Mouse (Mus musculus) adrenal gland, postnatal 25 days (tissue): Measurements from ENCODE around the gene Wnk4. TPM values are rescaled to one million over a fixed set of nuclear protein-coding genes. Genes with fewer than 3 reads are reported as not detected.

Experiments
- DNase-seq: peaks from one replicate; pipeline ENCODE4 v3.0.0; 2021; ENCODE audit warnings: mixed read lengths
- total RNA-seq: library from RNA; stranded (reverse); gene quantifications from 2 replicates; pipeline ENCODE4 v1.2.3, GENCODE M21; 2021

Wnk4 gene
- total RNA-seq, 1 experiment from 2014 or later, result 2.6 TPM

DNA sequence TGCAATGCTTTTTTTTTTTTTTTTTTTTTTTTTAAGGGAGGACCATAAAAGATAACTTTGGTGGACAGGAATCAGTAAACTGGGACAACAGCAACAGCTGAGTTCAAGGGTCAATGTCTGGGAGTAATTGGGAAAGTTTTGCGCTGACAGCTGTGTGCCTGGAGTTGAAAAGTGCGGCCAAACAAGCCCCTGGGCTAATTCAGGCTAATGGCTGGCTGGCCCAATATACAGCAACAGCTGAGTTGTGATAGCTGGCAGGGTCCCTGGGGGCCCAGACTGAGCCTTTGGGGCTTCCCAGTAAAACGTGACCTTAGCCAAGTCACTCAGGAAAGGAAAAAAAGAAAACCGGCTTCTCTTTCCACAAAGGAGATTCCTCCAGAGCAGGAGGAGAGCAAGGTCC lies 15.3 kb upstream of the Wnk4 start:
- no peak for DNase-seq

GRCm38 (mm10) chr11:101245855-101246701 lies 14.3 kb upstream of the Wnk4 start, which contains the start of gene Ramp2:
Ramp2 (plus strand) TSS chr11:101246028.
- DNase-seq, result peak; percentile 64

DNA sequence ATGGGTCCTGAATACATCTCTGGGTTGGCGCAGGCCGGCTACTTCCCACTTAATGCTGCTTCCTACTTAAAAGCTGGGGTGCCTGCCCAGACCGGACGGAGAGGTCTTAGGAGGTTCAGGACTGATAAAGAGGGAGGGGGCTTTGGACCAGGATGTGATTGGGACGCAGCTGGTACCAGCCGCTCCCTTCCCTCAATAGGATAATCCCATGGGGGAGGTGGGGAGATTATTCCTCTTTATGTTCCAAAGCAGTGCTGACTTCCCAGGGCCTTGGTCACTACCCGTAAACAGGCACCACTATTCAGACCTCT lies 13.7 kb upstream of the Wnk4 start:
- DNase-seq, result no peak

GRCm38 (mm10) chr11:101247521-101248030 lies 12.8 kb upstream of the Wnk4 start:
- no peak for DNase-seq

- peak; percentile 74 for DNase-seq
Measured at GRCm38 (mm10) chr11:101248258-101248994, 11.9 kb upstream of the Wnk4 start.

DNA sequence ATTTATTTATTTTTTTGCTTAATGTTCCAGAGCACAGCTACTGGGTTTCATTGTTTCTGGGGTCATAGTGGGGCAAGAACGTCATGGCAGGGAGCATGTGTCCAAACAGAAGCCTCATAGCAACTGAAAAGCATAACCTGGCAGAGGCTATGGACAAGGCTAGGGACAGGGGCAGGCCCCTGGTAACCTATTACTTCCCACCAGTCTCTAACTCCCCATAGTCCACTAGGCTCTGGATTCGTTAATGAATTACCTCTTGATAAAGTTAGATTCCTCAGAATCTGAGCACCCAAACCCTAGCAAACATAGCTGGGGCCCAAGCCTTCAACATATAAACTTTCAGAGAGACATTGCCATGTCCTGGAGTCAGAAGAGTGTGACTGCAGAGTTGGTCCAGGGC lies 9.3 kb upstream of the Wnk4 start:
- DNase-seq, result no peak

- DNase-seq, result no peak
Measured at GRCm38 (mm10) chr11:101252941-101253340, 7.4 kb upstream of the Wnk4 start.

GRCm38 (mm10) chr11:101253613-101254389 lies 6.6 kb upstream of the Wnk4 start, which contains the start of gene Vps25:
Vps25 (plus strand) TSS chr11:101253707.
- peak; percentile 83 for DNase-seq

DNA sequence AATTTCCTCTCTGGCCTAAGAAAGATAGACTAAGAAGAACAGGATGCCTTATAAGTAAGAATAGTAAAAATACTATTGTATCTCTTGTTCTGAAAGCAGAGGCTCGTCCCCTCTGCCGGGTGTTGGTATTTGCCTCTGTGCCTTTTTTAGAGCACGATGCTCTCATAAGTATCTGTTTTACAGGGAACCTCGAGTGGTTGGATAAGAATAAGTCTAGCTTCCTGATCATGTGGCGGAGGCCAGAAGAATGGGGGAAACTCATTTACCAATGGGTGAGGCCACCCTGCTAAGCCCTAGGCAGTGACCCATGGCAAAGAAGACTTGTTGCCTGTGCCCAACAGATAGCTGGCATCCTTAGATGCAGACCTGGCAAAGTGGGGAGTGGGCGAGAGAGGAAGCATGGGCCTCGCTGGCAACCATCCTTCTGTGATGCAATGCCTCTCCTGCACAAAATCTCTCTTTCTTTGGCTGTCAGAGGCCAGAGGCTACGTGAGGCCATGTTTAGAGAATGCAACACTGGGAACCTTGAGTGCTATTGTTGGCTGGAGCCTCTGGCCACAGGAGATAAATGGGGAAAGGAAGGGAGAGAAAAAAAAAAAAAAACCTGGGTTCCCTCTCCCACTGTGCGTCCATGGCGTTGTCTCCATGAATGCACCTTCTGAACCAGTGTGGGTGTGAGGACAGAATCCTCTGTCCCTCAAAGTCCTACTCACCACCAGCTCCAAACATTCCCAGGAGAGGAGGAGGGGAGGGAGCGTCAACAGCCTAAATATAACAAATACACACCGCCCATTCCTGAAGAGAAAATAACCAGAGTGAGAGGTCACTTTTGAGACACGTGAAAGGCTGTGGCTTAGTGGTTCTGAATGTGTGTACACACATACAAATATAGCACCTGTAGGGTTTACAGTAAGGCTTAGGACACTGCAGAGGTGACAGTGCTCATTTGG lies 4.3 kb upstream of the Wnk4 start:
- DNase-seq, result no peak

GRCm38 (mm10) chr11:101259261-101259712 lies 1.1 kb upstream of the Wnk4 start:
- no peak for DNase-seq

DNA sequence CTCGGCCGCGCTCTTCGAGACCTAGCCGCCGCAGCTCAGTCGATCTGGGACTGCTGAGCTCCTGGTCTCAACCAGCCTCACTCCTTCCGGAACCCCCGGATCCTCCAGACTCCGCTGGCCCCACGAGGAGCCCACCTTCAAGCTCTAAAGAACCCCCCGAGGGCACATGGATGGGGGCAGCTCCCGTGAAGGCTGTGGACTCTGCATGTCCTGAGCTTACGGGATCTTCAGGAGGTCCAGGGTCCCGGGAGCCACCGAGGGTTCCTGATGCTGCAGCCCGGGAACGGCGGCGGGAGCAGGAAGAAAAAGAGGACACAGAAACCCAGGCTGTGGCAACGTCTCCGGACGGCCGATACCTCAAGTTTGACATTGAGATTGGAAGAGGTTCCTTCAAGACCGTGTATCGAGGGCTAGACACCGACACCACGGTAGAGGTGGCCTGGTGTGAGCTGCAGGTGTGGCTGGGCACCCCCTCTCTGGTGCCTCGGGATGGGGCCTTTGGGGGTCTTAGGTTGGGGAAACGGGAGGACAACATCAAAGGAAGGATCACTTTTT lies 536 bp downstream of the Wnk4 start:
- no peak for DNase-seq

DNA sequence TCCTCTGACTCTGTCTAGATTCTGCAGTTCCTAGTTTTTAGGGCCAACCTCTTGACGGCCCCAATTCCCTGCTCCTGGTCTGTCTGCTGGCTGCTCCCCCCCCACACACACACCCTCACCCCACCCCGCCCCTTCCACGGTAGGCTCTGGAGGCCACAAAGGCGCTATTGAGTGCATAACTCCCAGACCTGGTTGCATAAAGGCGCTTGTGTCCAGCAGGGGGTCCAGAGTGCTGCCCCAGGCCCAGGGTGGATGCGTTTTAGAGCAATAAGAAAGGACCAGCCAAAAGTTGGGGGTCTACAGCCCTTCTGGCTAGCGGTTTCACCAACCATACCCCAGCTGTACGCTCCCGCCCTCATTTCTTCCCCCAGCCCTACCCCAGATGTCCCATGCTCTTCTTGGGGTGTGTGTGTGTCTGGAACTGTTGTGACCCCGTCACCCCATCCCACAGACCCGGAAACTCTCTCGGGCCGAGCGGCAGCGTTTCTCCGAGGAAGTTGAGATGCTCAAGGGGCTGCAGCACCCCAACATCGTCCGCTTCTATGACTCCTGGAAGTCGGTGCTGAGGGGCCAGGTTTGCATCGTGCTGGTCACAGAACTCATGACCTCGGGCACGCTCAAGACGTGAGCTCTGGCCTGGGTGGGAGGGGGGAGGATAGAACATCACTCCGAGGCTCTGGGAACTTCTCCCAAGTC lies 2.1 kb downstream of the Wnk4 start:
- no peak for DNase-seq

GRCm38 (mm10) chr11:101263138-101263988 lies 3.0 kb downstream of the Wnk4 start:
- no peak for DNase-seq

DNA sequence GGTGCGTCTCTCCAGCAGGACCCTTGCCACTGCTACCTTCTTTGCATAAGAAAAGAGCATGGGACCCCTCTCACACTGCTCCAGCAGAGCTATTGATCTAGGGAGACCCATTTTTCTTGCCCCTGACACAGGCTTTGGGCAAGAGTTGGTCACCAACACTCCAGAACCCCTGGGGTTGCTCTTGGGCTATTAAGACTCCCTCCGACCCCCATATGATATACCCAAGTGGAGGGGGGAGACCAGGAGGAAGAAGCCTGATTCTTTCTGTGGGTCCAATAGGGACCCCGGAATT lies 3.6 kb downstream of the Wnk4 start:
- DNase-seq, result no peak

DNA sequence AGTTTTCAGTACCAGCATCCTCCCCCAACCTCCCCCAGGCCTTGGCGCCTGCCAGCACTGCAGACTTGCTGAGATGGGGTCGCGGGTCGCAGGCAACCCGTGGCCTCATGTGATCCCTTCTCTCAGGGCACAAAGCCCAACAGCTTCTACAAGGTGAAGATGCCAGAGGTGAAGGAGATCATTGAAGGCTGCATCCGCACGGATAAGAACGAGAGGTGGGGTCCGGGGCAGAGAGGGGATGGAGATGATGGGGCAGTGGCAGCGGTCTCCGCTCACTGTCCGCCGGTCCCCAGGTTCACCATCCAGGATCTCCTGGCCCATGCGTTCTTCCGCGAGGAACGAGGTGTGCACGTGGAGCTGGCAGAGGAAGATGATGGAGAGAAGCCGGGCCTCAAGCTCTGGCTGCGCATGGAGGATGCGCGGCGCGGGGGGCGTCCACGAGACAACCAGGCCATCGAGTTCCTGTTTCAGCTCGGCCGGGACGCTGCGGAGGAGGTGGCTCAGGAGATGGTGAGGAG lies 4.6 kb downstream of the Wnk4 start:
- no peak for DNase-seq

DNA sequence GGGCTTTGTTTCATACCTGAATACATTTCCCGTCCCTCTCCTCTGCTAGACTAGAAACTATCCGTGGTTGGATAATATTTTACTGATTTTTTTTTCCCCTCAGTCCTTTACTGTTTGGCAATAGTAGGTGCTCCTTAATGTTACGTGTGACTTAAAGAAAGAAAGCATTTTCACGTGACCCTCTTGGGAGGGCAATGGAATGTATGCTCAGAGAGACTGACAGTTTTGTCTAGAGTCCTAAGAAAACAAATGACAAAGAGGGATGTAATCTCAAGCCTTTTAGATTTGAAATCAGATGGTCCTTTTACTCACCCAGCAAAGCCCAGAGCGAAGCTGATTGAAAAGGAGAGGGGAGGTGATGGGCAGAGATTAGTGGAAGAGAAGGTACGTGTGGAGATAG lies 5.5 kb downstream of the Wnk4 start:
- no peak for DNase-seq

DNA sequence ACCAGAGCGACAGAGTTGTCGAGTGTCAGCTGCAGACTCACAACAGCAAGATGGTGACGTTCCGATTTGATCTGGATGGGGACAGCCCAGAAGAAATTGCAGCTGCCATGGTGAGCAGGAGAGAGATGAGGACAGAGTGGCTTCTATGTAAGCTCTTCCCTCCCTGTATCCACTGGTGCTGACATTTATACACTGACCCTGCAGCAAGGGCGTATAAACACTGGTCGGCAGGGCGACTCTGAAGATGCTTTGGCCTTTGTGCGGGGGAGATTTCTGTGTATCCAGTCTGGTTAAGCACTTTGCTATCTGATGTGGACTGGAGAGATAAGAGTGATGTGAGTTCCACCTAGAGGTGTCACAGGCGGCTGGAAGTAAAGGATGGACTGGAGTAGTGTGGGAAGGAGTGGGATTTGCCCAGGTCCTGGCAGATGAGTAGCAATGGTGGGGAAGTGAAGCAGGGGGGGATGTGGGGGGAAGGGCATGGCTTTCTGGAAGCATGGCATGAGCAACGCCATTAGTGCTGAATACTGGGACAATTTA lies 9.3 kb downstream of the Wnk4 start:
- DNase-seq, result no peak

- no peak for DNase-seq
Measured at GRCm38 (mm10) chr11:101272446-101272845, 12.1 kb downstream of the Wnk4 start.

DNA sequence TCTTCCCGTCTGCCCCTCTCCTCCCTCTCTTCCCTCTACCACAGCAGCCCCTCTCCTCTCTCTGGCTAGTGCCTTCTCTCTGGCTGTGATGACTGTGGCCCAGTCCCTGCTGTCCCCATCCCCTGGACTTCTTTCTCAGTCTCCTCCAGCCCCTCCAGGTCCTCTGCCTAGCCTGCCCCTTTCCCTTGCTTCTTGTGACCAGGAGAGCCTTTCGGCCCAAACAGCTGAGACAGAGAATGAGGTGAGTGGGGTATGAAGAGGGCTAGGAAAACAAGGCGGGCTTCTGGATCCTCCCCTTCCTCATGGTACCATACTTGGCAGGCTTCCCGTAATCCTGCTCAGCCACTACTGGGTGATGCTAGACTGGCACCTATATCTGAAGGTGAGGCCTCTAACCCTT lies 14.9 kb downstream of the Wnk4 start:
- no peak for DNase-seq
